Mouse (Mus musculus) gastrocnemius, postnatal 14 days (tissue): ENCODE data around the gene Bola3. TPM values are rescaled to one million over a fixed set of nuclear protein-coding genes. Genes with fewer than 3 reads are reported as not detected.
A peak's percentile ranks its signal among the peaks of the same experiment; 100 is the strongest.
"Not testable (repeated sequence)": the region's sequence is repeated elsewhere in the genome, so short reads cannot be mapped to it uniquely, and the experiment has no call there.

Experiments used
- DNase-seq: peaks from one replicate; pipeline ENCODE4 v3.0.0; 2021; ENCODE audit warnings: mixed read lengths
- intact Hi-C: fragments of 180-260 bp; cut with DNase I; formaldehyde crosslinking; loops from one replicate; pipeline ENCODE4 v1.15.1; 2025; ENCODE audit warnings: low total_unique reads
- total RNA-seq, 2 experiments: library from RNA; stranded (reverse); gene quantifications; 2 replicates each; pipeline ENCODE4 v1.2.3; 2021

Gene Bola3
- total RNA-seq, 2 experiments from 2014 or later = 214 to 234 TPM

DNA sequence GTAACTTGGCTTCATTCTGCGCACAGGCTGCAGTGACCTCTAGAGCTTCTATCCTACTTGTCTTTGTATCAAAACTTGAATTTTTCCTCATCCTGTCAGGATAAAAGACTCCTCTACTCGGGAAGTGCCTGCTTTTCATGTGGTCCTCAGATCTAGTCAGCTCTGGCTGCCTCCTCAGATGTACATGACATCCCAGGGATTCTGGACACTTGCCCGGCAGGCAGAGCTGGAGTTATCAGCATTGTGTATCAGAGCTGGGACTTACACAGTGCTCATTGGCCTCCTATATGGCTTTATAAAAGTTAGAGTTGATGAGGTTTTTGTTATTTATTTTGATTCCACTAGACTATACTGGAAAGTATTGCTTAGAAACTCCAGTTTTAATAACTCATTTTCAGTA, 7.6 kb upstream of the Bola3 start:
- no peak for DNase-seq
- intact Hi-C loops = no loop called here

GRCm38 (mm10) chr6:83342957-83343356, 6.0 kb upstream of the Bola3 start:
- intact Hi-C loops = no loop called here

GRCm38 (mm10) chr6:83345285-83345684, 3.7 kb upstream of the Bola3 start:
- intact Hi-C loops, DNase-seq: not testable (repeated sequence)

More at GRCm38 (mm10) chr6:83342957-83343356, 6.0 kb upstream of the Bola3 start:
- no peak for DNase-seq

GRCm38 (mm10) chr6:83347916-83348315, 1.0 kb upstream of the Bola3 start:
- intact Hi-C loops = no loop called here
- no peak for DNase-seq

DNA sequence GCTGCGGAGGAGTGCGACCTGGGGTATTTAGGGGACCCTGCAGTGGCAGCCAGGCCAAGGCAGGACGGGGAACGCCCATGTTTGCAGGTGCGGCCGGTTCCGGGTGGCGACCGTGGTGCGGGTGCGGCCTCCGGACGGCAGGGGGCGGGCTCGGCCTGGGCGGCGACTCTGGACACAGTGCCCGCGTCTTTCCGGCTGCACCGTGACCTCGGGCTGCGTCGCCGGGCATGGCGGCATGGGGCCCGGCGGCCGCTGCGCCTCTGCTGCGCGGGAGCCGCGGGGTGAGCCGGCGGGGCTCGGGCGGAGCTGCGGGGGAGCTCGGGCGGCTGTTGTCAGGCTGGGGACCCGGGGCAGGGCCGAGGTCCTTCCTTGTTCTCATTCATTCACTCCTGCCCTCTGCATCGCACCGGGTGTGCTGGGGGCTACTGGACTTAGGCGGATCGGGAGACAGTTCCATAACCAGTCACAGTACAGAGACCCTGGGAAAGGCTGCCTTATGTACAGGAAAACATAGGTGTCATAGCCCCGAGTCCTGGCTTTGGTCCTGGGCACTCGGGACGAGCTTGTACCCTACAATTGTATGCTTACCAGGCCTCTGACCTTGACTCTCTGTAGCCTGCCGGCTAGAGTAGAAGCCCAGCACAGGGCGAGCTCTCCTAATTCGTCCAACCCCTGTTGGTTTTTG, 469 bp downstream of the Bola3 start:
- DNase-seq = peak; percentile 89
- intact Hi-C loops = no loop called here

GRCm38 (mm10) chr6:83350172-83350571, 1.2 kb downstream of the Bola3 start:
- no peak for DNase-seq
- intact Hi-C loops = no loop called here

GRCm38 (mm10) chr6:83350851-83351405, 2.0 kb downstream of the Bola3 start:
- intact Hi-C loops = no loop called here
- DNase-seq = no peak

- intact Hi-C loops = no loop called here
- no peak for DNase-seq
Observed at GRCm38 (mm10) chr6:83351490-83352160, 2.7 kb downstream of the Bola3 start.

DNA sequence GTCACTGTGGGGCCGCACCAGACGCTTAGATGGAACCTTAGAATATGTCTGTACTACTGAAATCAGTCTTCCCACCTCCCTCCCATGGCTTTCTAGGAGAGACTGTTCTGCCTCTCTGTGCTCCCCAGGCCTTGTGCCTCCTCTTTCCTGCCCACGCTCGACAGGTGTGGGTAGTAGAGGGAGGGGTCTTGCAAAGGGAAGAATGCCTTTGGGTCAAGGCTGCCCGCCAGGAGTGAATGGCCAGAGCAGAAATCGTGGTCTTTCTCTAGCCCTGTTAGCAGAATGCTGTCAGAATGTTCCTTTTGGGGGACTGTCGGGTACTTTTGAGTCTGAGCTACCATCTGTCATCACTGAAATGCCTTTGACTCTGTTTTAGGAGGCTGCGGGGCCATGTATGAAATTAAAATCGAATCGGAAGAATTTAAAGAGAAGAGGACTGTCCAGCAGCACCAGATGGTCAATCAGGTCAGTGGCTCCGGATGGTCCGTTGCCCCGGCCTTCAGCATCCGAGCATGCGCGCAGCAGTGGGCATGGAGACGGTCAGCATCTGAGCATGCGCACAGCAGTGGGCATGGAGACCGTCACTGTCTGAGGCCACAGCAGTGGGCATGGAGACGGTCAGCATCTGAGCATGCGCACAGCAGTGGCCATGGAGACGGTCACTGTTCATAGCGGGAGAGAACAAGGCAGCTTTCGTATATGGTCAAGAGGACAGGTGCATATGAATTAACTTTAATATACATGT, 3.9 kb downstream of the Bola3 start:
- intact Hi-C loops = no loop called here

DNA sequence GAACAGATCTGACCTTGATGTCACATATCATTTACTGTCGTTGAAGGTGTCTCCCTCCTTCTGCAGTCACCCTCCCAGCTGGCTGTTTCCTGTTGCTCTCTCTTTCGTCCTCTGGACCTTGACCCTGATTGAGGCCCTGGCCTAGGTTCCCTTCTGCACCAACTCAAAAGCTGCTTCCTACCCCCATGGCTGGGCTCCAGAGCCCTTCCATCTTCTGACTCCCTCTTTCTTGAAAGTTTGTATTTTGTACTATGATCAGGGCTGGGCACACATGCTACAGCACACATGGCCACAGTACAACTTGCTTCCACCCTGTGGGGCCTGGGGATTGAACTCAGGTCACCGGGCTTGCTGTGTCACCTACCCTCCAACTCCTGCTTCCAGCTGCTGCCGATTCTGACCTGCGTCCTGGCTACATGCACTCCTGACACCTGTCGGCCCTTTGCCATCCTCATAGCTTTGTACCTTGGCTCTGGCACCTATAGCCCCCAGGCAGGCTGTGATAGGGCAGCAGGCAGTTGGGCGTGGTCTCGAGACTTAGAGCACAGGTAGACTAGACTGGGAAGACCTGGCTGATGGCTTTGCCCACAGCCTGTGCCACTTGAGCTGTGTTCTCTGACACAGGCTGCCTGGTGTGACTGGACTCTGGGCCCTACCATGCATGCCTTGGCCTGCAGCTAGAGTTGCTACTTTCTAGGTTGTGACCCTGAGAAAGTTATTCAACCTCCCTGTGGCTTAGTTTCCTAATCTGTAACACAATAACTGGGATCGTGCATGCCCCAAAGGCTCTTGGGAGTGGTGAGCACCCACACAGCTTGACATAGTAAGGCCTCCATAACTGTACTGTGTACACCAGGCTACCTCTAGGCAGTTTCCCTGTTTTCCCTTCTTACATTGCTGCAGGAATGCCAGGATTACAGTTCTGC, 6.2 kb downstream of the Bola3 start:
- no peak for DNase-seq
- intact Hi-C loops = no loop called here

More for the DNA sequence above, 3.9 kb downstream of the Bola3 start:
- DNase-seq = no peak

DNA sequence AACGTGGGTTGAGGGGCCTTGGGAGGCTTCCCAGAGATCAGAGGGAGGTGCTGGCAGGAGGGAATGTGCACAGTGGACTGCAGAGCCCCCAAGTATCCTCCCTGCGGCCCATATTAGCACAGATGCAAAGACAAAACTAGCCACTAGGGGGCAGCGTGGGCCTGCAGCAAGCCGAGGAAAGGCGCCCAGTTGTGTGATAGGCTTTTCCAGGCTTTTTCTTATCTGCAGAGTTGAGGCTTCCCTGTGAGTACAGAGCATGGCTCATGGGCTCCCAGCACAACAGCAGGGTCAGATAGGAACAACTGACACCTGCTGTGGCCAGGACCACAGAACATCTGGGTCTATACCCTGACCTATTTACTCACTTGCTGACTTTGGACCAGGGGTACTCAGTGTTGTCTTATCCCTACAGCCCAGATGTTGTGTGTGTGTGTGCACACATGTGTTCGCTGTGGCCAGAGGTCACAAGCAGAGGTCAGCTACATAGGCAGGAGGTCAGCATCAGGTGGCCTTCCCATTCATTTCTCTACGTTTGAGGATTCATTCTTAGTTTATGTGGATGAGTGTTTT, 7.7 kb downstream of the Bola3 start:
- peak; percentile 83 for DNase-seq
- intact Hi-C loops = loop anchor here (2.0 kb wide), 1 partner anchor 154 kb away; no protein-coding TSS in a partner anchor

GRCm38 (mm10) chr6:83357436-83357835, 8.5 kb downstream of the Bola3 start:
- intact Hi-C loops = loop anchor here (2.0 kb wide), 1 partner anchor 153 kb away; no protein-coding TSS in a partner anchor
- no peak for DNase-seq

- intact Hi-C loops = no loop called here
- no peak for DNase-seq
Observed at GRCm38 (mm10) chr6:83361523-83362248, 12.7 kb downstream of the Bola3 start.

DNA sequence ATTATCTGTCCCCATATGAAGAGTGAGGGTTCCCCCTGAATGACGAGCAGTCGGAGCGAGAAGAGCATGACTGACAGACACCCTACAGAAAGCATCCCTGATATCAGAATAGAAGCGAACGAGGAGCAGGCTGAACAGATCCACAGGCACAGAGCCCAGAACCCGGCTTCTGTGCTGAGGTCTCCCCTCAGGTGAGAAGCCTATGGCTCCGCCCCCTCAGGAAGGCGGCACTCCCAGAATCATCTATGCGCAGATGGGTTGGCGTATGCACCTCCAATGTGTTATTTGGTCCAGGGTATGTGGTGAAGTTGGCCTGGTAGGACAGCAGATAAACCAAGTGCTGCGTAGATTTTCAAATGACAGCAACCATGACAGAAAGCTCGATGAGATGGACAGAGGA, 14.1 kb downstream of the Bola3 start:
- no peak for DNase-seq
- intact Hi-C loops = no loop called here

DNA sequence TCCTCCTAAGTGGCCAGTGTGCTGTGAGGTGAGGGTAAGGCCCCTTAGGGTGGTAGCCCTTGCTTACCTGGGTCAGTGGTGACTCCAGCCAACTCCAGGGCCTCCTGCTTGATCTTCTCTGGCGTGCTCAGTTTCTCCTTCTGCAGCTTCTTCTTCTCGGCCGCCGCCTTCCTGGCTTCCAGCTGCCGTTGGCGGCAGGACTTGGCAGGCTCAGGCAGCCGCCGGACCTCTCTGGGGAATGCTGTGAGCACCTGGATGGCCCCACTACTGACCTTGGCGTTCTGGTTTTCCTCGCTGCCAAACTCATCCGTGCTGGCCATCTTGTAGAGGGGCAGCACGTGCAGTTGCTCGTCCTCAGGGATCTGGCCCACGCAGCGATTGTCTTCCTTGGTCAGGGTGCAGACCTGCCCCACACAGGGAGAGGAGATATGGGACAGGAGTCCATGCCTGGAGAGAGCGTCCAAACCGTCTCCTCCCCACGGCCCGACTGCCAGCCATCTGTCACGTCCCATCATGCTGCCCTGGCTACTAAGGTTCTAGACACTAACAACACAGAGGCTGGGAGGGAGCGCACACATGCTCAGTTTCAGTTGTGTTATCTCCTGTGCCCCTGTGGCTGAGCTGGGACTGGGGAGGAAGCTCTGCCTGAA, 21.5 kb downstream of the Bola3 start:
- intact Hi-C loops = no loop called here
- DNase-seq = no peak

DNA sequence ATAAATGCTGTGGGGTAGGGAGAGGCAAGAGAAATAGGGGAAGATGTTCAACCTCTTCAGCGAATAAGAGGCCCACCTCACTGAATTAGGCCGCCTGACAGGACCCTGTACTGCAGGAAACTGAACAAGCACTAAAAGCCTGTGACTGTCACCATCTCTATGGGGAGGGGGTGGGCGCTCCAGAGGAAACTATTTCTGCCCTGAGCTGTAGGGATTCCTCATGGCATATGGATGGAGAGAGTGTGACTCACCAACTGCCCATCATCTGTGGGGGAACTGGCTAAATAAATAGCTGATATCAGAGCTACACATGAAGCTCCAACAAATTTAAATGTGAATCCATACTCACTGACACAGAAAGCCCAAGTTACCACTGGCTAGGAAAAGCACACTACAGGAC, 22.4 kb downstream of the Bola3 start:
- DNase-seq = no peak
- intact Hi-C loops = no loop called here

DNA sequence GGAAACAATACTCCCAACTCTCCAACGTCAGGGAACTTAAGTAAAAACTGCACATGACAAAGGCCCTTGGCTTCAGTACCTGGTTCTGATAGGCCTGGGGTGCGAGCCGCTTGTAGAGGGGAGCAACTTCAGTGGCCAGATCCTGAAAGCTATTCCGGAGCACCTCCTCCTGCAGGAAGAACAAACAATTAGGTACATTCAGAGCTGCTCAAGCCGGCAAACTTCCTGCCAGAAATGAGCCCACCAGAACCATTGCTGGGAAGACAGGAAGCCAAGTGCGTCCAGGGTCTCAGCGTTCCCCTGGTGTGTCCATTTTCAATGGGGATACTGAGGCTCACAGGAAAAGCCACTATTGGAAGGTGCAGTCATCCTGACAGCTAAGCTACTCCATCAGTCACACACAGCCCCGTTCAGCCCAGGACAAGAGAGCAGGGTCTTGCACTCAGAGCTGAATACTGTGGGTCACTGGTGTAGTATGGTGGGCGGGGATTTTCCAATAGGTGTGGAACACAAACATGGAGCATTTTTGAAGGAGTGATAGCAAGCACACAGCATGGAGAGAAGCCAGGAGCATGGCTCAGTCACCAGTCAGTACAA, 24.9 kb downstream of the Bola3 start:
- DNase-seq = no peak
- intact Hi-C loops = no loop called here
